Mouse (Mus musculus): ENCODE measurements around the gene Milr1.
"Not testable (repeated sequence)": the region's sequence is repeated elsewhere in the genome, so short reads cannot be mapped to it uniquely, and the experiment has no call there.

Gene Milr1

DNA sequence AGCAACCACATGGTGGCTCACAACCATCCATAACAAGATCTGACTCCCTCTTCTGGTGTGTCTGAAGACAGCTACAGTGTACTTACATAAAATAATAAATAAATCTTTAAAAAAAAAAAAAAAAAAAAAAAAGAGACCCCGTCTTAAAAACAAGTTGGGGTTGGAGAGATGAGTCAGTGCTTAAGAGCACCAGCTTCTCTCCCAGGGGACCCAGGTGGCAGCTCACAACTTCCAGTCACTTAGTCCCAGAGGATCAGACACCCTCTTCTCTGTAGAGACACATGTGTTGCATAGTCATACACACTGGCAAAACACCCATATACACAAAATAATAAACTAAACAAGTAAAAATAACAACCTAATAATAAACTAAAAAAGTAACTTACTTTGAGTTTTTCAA, 56.4 kb downstream of the Milr1 start:
- not testable (repeated sequence) for DNase-seq (ENCODE audit: low read depth, low spot score)

- no peak for DNase-seq (ENCODE audit: low read depth, low spot score)
Observed at GRCm38 (mm10) chr11:106812410-106813136, 61.5 kb downstream of the Milr1 start.

GRCm38 (mm10) chr11:106814601-106815320, 63.7 kb downstream of the Milr1 start:
- no peak for DNase-seq (ENCODE audit: low read depth, low spot score)

DNA sequence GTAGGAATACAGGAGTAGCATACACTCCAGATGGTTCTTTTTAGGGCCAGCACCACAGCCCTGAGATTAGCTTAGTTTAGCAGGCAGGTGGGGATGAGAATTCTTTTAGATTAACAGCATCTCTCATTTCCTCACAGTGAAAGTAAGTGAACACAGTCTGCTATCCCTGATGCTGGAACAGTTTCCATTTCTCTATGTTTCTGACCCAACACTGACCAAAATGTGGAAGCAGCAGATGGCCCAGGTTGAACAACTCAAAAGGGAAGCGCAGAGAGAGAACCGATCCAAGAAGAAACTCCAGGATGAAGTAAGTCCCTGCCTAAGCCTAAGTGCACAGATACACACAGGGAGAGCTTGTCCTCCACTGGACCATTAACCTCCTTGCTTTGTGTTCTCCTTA, 64.3 kb downstream of the Milr1 start:
- no peak for DNase-seq (ENCODE audit: low read depth, low spot score)

DNA sequence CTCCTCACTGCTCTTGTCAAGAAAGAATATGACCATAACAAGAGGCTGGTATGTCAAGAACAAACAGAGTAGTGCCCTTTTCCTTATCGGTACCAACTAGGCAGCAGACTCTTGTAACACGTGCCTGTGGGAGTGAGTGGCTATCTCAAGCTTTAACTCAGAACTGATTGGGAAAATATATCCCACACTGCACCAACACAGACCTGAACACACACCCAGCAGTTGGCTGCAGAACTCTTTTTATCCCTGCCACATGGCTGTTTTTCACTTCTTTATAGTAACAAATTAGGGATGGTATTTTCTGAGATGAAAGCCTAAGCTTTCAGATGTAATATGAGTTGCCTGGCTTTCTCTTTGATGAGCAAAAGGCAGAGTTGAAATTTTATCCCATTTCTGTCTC, 64.7 kb downstream of the Milr1 start:
- no peak for DNase-seq (ENCODE audit: low read depth, low spot score)

DNA sequence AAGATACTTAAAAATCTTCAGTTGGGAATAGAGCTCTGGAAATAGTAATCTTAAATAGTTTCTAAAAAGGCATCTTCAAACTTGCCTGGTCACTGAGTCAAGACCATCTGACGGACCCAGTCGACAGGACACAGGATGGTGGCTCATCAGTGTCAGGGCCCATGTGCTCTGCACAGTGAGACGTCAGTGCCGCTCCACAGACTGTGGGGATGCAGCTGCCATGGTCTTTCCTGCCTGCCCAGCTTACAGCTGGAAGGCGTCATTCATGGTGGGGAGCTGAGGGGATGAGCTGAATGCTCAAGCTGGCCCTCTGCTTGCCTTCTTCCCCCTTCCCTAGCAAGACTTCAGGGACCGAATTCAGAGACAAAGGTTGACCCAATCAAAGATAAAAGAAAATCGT, 65.3 kb downstream of the Milr1 start:
- no peak for DNase-seq (ENCODE audit: low read depth, low spot score)

DNA sequence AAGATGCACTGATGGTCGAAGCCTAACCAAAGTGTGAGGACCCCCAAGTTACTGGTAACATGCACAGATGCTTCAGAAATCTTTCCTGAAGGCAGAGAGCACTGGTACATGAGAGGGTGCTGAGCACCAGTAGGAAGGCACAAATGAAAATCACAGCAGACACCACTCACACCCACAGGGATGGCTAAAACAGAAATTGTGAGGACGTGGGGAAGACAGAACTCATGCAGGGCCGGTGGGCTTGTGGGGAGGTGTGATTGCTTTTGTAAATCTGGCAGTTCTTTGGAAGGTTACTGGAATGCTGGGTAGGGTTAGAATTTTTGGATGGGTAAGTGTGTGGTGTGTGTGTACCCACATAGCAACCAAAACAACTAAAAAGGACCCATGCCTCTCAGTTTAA, 66.1 kb downstream of the Milr1 start:
- no peak for DNase-seq (ENCODE audit: low read depth, low spot score)

GRCm38 (mm10) chr11:106817808-106818207, 66.8 kb downstream of the Milr1 start:
- DNase-seq (ENCODE audit: low read depth, low spot score) = no peak

DNA sequence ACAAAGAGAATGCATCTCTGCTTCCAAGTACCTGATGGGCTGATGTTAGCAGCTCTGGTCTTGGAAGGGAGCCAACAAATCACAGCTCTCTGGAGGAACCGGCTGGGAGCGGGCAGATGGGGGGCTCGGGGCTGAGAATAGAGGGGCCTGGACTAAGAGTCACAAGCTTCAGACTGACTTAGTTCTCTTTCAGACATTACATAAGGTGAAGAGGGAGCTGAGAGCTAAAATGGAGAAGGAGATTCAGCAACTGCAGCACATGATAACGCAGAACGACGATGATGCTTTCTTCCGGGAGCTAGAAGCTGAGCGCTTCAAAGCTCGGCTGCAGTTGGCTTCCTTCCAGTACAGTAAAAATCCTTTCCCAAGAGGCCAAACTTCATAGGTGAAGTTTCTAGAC, 67.3 kb downstream of the Milr1 start:
- DNase-seq (ENCODE audit: low read depth, low spot score) = no peak
